Mouse (Mus musculus) spleen, adult 2 months (tissue): ENCODE measurements around the gene Arhgef33.
"Not testable (repeated sequence)": the region's sequence is repeated elsewhere in the genome, so short reads cannot be mapped to it uniquely, and the experiment has no call there.

Experiments used
- CTCF ChIP-seq: fragments of 200-500 bp; IDR thresholded peaks from 2 replicates; pipeline ENCODE4 v1.5.1; 2011; ENCODE audit warnings: mild to moderate bottlenecking, inconsistent platforms; ENCODE audit not compliant: insufficient read depth, insufficient read length, insufficient replicate concordance; ENCODE audit errors: extremely low read depth
- POLR2A ChIP-seq: fragments of 200-500 bp; IDR thresholded peaks from 2 replicates; pipeline ENCODE4 v1.6.1; 2011; ENCODE audit warnings: low read depth, low read length, inconsistent platforms

DNA sequence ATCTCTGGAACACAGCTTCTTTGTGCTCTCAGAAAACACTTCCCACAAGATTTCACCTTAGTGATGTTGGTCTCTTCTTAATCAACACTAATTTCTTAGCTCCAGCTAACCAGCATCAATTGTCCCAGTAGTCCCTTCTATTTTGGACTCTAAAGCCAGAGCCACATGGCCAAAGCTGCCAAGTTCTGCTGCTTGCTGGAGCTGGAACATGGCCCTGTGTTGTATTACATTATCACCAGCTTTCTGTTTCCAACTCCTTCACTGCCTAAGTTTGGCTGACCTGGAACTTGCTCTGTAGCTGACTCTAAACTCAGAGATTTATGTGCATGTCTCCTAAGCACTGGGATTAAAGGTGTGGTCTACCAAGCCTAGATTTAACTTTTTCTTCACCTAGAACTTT lies 71.2 kb downstream of the Arhgef33 start:
- not testable (repeated sequence) for TF ChIP-seq CTCF, POLR2A
